Mouse (Mus musculus) thymus, adult 18-20 months (tissue): ENCODE measurements around the gene Ctdsp2.

Experiments
- DNase-seq, 2 experiments: peaks; one replicate each; pipeline ENCODE4 v3.0.0; 2022; ENCODE audit warnings: mixed read lengths in 2 of 2

The Ctdsp2 gene

DNA sequence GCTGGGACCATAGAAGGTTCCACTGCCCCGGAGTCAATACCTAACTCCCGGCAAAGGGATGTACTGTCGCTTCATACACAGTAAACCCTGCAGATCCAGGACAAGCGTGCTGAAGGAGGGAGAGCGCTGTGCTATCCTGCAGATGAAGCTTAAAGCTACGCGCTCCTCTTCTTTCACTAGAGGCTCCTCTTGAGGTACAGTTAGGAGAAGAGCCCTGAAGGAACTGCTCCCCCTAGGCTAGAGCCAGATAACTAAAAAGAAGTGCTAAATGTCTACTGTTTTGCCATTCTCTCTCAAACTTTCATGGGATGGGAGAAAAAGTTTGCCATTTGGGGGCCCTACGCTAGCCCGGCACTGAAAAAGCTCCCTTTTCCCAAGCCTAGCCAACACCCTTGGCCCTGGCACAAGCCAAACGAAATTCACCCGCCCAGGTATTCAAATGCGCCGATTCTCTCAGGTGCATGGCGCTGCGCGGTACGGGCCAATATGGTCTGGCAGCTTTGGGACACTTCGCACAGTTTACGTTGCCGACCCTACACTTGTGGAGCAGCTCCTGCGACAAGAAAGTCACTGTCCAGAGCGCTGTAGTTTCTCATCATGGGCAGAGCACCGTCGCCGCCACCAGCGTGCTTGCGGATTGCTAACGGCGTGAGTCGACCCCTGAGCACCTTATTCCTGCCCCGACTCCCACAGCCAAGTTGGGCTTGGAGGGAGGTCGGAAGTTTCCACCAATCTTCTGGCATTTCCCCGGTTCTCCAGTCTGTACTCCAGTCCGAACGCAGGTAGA lies 70.3 kb downstream of the Ctdsp2 start:
- DNase-seq, result no peak
